Mouse (Mus musculus) inflammation-experienced regulatory T-cells, adult 6 months (primary cell): Measurements from ENCODE around the gene Suox. TPM values are rescaled to one million over a fixed set of nuclear protein-coding genes. Genes with fewer than 3 reads are reported as not detected.
"Not testable (repeated sequence)": the region's sequence is repeated elsewhere in the genome, so short reads cannot be mapped to it uniquely, and the experiment has no call there.

Experiments used
- ATAC-seq: one replicate; pipeline ENCODE4 v1.8.0; 2017
- polyA plus RNA-seq, 3 experiments: library from polyadenylated mRNA; unstranded; fragments of 100-300 nt; shearing (Covaris generic); gene quantifications; one replicate each; pipeline ENCODE4 v1.2.1; 2017

Gene Suox
- polyA plus RNA-seq, 3 experiments from 2014 or later: 17.0 to 29.7 (median 24.3) TPM

DNA sequence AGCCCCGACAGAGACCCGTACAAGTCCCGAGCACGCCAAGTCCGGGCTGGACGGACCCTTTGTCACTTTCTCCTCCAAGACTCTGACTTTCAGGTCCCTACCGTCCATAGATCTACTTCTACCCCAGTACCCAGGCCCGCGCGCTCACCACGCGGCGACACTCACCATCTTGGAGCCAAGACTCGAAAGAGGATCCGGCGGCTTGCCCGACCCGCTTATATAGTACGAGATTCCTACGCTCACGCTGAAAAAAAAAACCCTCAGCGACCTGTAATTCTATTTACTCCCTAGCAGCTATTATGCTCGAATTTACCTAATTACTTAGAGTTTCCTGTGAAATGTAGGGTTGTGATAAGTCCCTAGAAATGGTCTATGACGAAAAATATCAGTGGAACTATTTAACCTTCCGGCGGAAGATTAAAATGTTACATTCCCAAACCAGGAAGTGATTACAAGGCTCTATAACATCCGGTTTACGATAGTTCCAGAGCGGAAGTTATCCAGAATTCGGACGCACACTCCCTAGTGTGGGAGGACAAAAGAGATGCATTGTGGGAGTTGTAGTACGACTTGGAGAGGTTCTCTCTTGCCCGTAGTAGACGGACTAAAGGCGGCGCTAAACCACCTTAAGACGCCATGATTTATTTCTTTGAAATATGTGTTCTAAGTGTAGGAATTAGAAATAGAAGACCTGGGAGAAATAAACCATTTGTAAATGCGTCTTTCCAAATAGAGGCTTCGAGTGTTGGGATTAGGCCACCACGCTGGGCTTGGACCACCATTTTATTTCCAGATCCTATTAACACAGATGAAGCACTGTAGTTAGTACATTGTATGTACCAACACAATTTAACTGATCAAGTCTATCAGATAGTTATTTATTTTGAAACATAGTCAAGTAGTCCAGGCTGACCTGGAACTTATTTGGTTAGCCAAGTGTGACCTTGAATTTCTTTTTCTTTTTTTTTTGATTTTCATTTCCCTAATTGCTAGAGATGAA, 47.3 kb downstream of the Suox start, which contains the start of gene Rps26:
TSS of gene Rps26 (minus strand) at position 437 of the 1,000 bp plus-strand sequence.
- ATAC-seq: peak; percentile 99

DNA sequence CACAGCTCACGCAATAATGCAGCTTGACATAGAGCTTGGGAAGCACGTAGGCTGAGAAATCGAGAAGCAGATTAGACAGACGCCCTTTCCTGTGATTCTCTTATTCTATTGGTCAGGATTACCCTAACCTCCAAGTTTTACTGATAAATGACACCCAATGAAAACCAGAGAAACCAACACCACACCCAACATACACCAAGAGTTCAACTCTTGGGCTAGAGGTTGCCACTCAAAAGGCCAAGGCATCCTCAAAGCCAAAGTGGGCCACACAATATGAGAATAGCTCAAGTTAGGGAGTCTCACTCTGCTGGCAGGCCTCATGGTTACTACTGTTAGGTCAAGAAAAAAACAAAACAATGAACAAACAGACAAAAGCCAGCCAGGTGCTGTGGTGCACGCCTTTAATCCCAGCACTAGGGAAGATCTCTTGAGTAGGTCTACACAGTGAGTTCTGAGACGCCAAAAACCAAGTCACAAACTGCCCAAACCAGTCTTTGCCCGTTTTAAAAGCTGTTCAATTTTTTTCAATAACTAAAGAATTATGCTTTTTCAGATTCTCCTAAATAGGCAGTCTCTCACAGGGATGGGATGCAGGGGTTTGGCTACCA, 48.5 kb downstream of the Suox start:
- no peak for ATAC-seq

DNA sequence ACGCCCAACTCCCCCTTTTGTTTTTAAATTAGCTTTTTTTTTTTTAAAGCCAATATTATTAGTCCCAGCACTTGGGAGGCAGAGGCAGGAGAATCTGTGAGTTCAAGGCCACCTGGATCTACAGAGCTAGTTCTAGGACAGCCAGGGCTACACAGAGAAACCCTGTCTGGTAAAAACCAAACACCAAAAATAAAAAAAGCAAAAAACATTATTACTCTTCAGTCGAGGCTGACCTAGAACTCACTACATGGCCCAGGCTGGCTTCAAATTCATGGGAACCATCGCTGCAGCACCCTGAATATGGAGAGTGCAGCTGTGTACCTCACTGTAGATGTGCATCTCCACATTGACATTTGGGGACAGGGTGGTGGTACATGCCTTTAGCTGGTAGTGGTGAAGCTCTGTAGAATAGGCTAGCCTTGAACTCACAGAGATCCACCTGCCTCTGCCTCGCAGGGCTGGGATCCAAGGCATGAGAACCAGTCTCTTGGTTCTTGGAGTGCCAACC, 50.7 kb downstream of the Suox start:
- not testable (repeated sequence) for ATAC-seq

DNA sequence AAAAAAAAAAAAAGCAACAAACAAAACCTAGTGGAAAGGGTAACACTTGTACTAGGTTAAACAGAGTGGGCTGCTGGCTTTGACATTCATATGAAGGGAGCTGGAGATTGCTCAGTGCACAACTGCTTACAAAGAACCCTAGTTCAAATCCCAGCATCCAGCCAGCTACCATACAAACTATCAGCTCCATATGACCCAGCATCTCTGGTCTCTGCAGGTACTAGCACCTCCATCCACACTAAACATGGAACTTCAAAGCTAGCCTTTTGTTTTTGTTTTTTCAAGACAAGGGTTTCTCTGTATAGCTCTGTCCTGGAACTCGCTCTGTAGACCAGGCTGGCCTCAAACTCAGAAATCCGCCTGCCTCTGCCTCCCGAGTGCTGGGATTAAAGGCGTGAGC, 51.2 kb downstream of the Suox start:
- ATAC-seq: no peak

DNA sequence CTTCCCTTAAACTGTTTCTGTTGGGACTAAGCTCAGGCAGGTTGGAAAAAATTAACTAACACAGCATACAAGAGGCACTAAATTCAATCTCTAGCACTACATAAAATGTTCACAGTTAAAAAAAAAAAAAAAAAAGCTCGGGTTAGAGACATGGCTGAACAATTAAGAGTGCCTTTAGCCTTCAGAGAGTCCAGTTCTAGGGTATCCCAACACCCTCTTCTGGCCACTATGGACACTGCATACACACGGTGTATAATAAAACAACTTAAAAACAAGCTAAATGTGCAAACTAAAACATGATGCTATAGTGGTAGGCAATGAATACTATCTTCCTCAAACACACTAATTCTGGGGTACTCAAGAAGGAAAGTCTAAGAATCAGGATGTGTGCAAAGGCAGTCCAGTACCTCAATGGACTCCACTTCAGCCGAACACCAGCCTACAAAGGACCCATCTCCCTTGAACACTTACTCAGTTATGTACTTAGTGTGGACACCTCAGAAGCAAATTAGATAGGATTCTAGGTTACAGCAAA, 51.8 kb downstream of the Suox start:
- ATAC-seq: no peak

DNA sequence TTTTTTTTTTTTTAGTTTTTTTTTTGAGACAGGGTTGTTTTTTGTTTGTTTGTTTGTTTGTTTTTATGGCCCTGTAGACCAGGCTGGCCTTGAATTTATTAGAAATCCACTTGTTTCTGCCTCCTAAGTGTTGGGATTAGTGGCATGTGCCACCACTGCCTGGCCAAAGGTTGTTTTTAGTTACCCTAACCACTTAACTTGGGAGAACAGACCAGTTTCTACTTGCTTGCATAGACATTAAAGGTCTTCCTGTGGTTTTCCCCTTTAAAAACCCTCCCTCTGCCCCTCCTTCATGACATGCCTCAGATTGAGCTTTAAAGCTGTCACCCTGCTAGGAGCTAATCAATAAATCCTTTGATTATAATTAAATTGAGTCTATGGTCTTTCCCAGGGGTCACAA, 53.6 kb downstream of the Suox start:
- ATAC-seq: no peak

Other genes starting within 250 kb of the Suox start
- gene Smarcc2, start 214.8 kb downstream of the Suox start, polyA plus RNA-seq: 10 to 100 TPM; 53.1 to 64.4 (median 57.2) TPM
- 1,000 to 10,000 TPM in 1 of 3 experiments, 100 to 1,000 TPM in 2; 949 to 1,454 (median 955) TPM for gene Myl6, start 179.9 kb downstream of the Suox start, polyA plus RNA-seq
- gene Myl6b, start 175.4 kb downstream of the Suox start, polyA plus RNA-seq: 1 to 10 TPM; 2.7 to 4.6 (median 4.5) TPM
- gene Esyt1, start 148.2 kb downstream of the Suox start, polyA plus RNA-seq: 10 to 100 TPM; 68.4 to 89.7 (median 70.4) TPM
- gene Zc3h10, start 126.3 kb downstream of the Suox start, polyA plus RNA-seq: 1 to 10 TPM; 5.6 to 9.2 (median 6.0) TPM
- 1,000 to 10,000 TPM; 5,582 to 7,160 (median 6,033) TPM for gene Rpl41, start 124.8 kb downstream of the Suox start, polyA plus RNA-seq
- gene Pa2g4, start 108.1 kb downstream of the Suox start, polyA plus RNA-seq: 100 to 1,000 TPM; 110 to 145 (median 137) TPM
- gene Erbb3, start 84.4 kb downstream of the Suox start, polyA plus RNA-seq: 1 to 10 TPM; 2.6 to 9.3 (median 3.9) TPM
- 1,000 to 10,000 TPM; 1,205 to 1,760 (median 1,564) TPM for gene Rps26, start 47.3 kb downstream of the Suox start, polyA plus RNA-seq
- gene Ikzf4, start 28.1 kb downstream of the Suox start, polyA plus RNA-seq: 100 to 1,000 TPM in 2 of 3 experiments, 10 to 100 TPM in 1; 76.5 to 154 (median 110) TPM
- 10 to 100 TPM; 44.3 to 69.5 (median 63.9) TPM for gene Rab5b, start 22.2 kb upstream of the Suox start, polyA plus RNA-seq
- 1 to 10 TPM; 4.2 to 5.4 (median 4.3) TPM for gene Pmel, start 30.1 kb upstream of the Suox start, polyA plus RNA-seq
- 10 to 100 TPM; 16.8 to 38.3 (median 19.9) TPM for gene Cdk2, start 31.0 kb upstream of the Suox start, polyA plus RNA-seq
- 100 to 1,000 TPM; 184 to 337 (median 319) TPM for gene Dgka, start 70.8 kb upstream of the Suox start, polyA plus RNA-seq
- gene Pym1, start 73.8 kb upstream of the Suox start, polyA plus RNA-seq: 10 to 100 TPM; 64.5 to 69.6 (median 66.4) TPM
- under 1 TPM; 0.21 to 0.68 (median 0.22) TPM for gene Mmp19, start 116.8 kb upstream of the Suox start, polyA plus RNA-seq
- 10 to 100 TPM; 74.6 to 77.3 (median 75.8) TPM for gene Dnajc14, start 130.0 kb upstream of the Suox start, polyA plus RNA-seq
- 1 to 10 TPM; 3.9 to 5.3 (median 5.3) TPM for gene Tmem198b, start 130.3 kb upstream of the Suox start, polyA plus RNA-seq
- 100 to 1,000 TPM; 195 to 238 (median 227) TPM for gene Sarnp, start 143.3 kb upstream of the Suox start, polyA plus RNA-seq
- gene Ormdl2, start 147.6 kb upstream of the Suox start, polyA plus RNA-seq: 10 to 100 TPM; 65.5 to 78.4 (median 71.5) TPM
- 1 to 10 TPM; 6.0 to 7.7 (median 7.3) TPM for gene Gdf11, start 217.6 kb upstream of the Suox start, polyA plus RNA-seq
- 1 to 10 TPM in 1 of 3 experiments, under 1 TPM in 1, not detected in 1; 0.58 to 2.0 TPM for gene Cd63, start 226.9 kb upstream of the Suox start, polyA plus RNA-seq
- 10 to 100 TPM in 2 of 3 experiments, 1 to 10 TPM in 1; 5.1 to 12.9 (median 11.9) TPM for gene Rdh5, start 248.8 kb upstream of the Suox start, polyA plus RNA-seq
- gene Bloc1s1, start 250.0 kb upstream of the Suox start, polyA plus RNA-seq: 100 to 1,000 TPM; 196 to 255 (median 212) TPM